In the genomic region with DNA sequence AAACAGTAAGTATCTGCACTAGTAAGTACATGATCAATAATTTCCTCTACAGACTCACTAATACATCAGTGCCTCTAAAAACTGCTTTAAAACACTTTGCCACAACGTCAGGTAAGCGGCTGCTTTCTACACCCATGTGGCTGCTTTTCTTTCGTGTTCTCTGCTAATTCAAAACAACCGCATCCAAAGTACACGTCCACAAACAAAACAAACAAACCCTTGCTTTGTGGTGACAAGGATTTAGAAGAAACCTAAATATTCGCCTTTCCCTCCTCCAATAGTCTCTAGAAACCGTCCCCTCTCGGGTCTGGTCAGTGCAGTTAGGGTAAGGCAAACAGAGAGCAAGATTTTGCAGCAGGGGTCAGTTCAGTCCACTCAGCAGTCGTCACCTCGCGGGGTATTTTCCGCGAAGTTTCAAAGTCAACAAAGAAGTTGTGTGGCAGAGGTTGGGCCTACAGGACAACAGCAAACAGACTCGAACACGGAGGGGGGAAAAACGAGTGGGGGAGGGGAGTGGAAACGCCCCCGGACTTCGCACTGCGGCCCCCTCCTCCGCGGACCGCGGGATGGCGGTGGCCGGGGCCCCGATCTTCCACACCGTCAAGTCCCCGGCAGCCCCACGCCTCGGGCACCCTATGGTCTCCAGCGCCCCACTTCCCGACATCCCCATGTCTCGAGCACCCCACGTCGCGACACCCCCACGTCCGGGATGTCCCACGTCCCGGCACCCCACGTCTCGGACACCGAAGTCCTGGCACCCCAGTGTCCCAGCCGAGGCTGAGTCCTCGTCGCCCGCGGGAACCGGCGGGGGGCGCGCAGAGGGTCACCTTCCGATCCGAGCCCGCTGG, we compare ENCODE assay signal across 8 mouse cellular contexts. TPM values are rescaled to one million over a fixed set of nuclear protein-coding genes. Genes with fewer than 3 reads are reported as not detected.
DNase-seq lines count a peak whose midpoint lies in the region; ATAC-seq and TF ChIP-seq lines count a peak whose summit lies in the region.

No protein-coding gene starts in this region.

- peaks cover 21% of the 10 kb centered on the region for H3K4me1 ChIP-seq in liver, adult 2 months (ENCODE audit: control insufficient read depth, insufficient read depth, low read length)
- H3K4me1 ChIP-seq in intestine, postnatal 0 days (replicated peaks; ENCODE audit: control insufficient read depth, insufficient read depth, low read length), result no peaks in the 10 kb centered on the region
- H3K4me1 ChIP-seq in liver, embryonic 15.5 days (replicated peaks), result peaks cover 63% of the 10 kb centered on the region
- H3K4me1 ChIP-seq in neural tube, embryonic 12.5 days, result peaks cover 17% of the 10 kb centered on the region
- peaks cover 9% of the 10 kb centered on the region; the same call in 1 of the 2 replicates for H3K4me1 ChIP-seq in thymus, adult 2 months (replicated peaks; ENCODE audit: control insufficient read depth, insufficient read depth, low read length)

- H3K79me2 ChIP-seq in liver, adult 2 months (ENCODE audit: control insufficient read depth, insufficient read depth, low read length), result peaks cover 28% of the 10 kb centered on the region; the same call in 1 of the 2 replicates

- peak overlapping the region; percentile 100 for H3K9ac ChIP-seq in liver, adult 2 months (ENCODE audit: low read depth, low read length)
- H3K9ac ChIP-seq in intestine, postnatal 0 days (ENCODE audit: low read depth, low read length), result peak overlapping the region; percentile 98
- peak overlapping the region; percentile 96 for H3K9ac ChIP-seq in liver, embryonic 15.5 days
- peak overlapping the region; percentile 94 for H3K9ac ChIP-seq in neural tube, embryonic 12.5 days

- peak; percentile 10 for ATAC-seq in granulocyte monocyte progenitor cell, adult 5-6 weeks (replicated peaks; ENCODE audit: poor library complexity, severe bottlenecking)
- ATAC-seq in intestine, postnatal 0 days, result peak; percentile 39; the same call in 1 of the 2 replicates
- ATAC-seq in liver, embryonic 15.5 days (ENCODE audit: insufficient read depth), result peak; percentile 11
- ATAC-seq in neural tube, embryonic 12.5 days (ENCODE audit: low FRiP score, low read depth), result peak; percentile 61

- H3K36me3 ChIP-seq in liver, adult 2 months (ENCODE audit: control insufficient read depth, insufficient read depth, low read length), result no peaks in the 10 kb centered on the region; the same call in 1 of the 2 replicates
- H3K36me3 ChIP-seq in intestine, postnatal 0 days (ENCODE audit: control insufficient read depth, insufficient read depth), result no peaks in the 10 kb centered on the region
- H3K36me3 ChIP-seq in liver, embryonic 15.5 days (replicated peaks), result no peaks in the 10 kb centered on the region
- H3K36me3 ChIP-seq in neural tube, embryonic 12.5 days, result no peaks in the 10 kb centered on the region; the same call in 1 of the 2 replicates
- no peaks in the 10 kb centered on the region for H3K36me3 ChIP-seq in thymus, adult 2 months (ENCODE audit: control insufficient read depth, insufficient read depth, low read length)

- peak overlapping the region; percentile 99 for H3K27ac ChIP-seq in liver, adult 2 months (replicated peaks; ENCODE audit: insufficient read depth, low read depth, low read length)
- H3K27ac ChIP-seq in intestine, postnatal 0 days (ENCODE audit: low read depth, low read length), result peak overlapping the region; percentile 100
- peak overlapping the region; percentile 97 for H3K27ac ChIP-seq in liver, embryonic 15.5 days (replicated peaks)
- peak overlapping the region; percentile 99 for H3K27ac ChIP-seq in neural tube, embryonic 12.5 days
- peak overlapping the region; percentile 10; the same call in 1 of the 2 replicates for H3K27ac ChIP-seq in thymus, adult 2 months (ENCODE audit: control insufficient read depth, insufficient read depth, low read length)

- DNase-seq in liver, adult 2 months (ENCODE audit: extremely low read depth, low read depth, low spot score), result peak; percentile 84
- DNase-seq in liver, result no peak
- peak; percentile 39 to 51 for DNase-seq in cerebellum, postnatal 36 days
- DNase-seq in thymus, adult 2 months, result peak; percentile 62

- no peaks in the 10 kb centered on the region for H3K27me3 ChIP-seq in liver, adult 2 months (ENCODE audit: control insufficient read depth, insufficient read depth, low read length)
- no peaks in the 10 kb centered on the region for H3K27me3 ChIP-seq in intestine, postnatal 0 days (replicated peaks; ENCODE audit: control insufficient read depth, insufficient read depth, low read length)
- no peaks in the 10 kb centered on the region for H3K27me3 ChIP-seq in liver, embryonic 15.5 days
- no peaks in the 10 kb centered on the region for H3K27me3 ChIP-seq in neural tube, embryonic 12.5 days (replicated peaks)
- no peaks in the 10 kb centered on the region for H3K27me3 ChIP-seq in thymus, adult 2 months (ENCODE audit: control insufficient read depth, insufficient read depth, low read length)

- TF ChIP-seq CTCF in liver, adult 2 months (IDR thresholded peaks at IDR 0.05; ENCODE audit: low read depth, low read length), result no peak
- no peak for TF ChIP-seq CTCF in intestine, postnatal 0 days (IDR thresholded peaks at IDR 0.05; ENCODE audit: low read depth)
- TF ChIP-seq CTCF in thymus, adult 2 months (IDR thresholded peaks at IDR 0.05; ENCODE audit: borderline replicate concordance, control insufficient read depth, extremely low read depth, insufficient read depth, low read length, poor library complexity), result no peak

- no peaks in the 10 kb centered on the region for H3K9me3 ChIP-seq in intestine, postnatal 0 days (ENCODE audit: control insufficient read depth)
- no peaks in the 10 kb centered on the region for H3K9me3 ChIP-seq in liver, embryonic 15.5 days (replicated peaks)
- no peaks in the 10 kb centered on the region for H3K9me3 ChIP-seq in neural tube, embryonic 12.5 days

- peak overlapping the region; percentile 99 for H3K4me3 ChIP-seq in liver, adult 2 months (ENCODE audit: insufficient read depth, low read depth, low read length)
- peak overlapping the region; percentile 91 for H3K4me3 ChIP-seq in intestine, postnatal 0 days (ENCODE audit: low read depth, low read length)
- peak overlapping the region; percentile 95 for H3K4me3 ChIP-seq in liver, embryonic 15.5 days (replicated peaks)
- H3K4me3 ChIP-seq in neural tube, embryonic 12.5 days, result peak overlapping the region; percentile 92
- peak overlapping the region; percentile 99 for H3K4me3 ChIP-seq in thymus, adult 2 months (ENCODE audit: control insufficient read depth, insufficient read depth, low read length)

- peak overlapping the region; percentile 81 for H3K4me2 ChIP-seq in intestine, postnatal 0 days (replicated peaks; ENCODE audit: low read depth)
- H3K4me2 ChIP-seq in liver, embryonic 15.5 days, result peak overlapping the region; percentile 91
- peak overlapping the region; percentile 65 for H3K4me2 ChIP-seq in neural tube, embryonic 12.5 days (replicated peaks)

- under 1% methylated on average over 56 of the region's 56 CpGs for WGBS in liver, adult 2 months
- under 1% methylated on average over 47 of the region's 56 CpGs for WGBS in intestine, postnatal 0 days
- under 1% methylated on average over 56 of the region's 56 CpGs for WGBS in liver, embryonic 15.5 days (ENCODE audit: insufficient replicate concordance)
- WGBS in neural tube, embryonic 12.5 days, result under 1% methylated on average over 56 of the region's 56 CpGs
- WGBS in thymus, adult 2 months, result under 1% methylated on average over 54 of the region's 56 CpGs

- TF ChIP-seq POLR2A in liver, adult 2 months (IDR thresholded peaks at IDR 0.05; ENCODE audit: extremely low read depth, insufficient read depth, low read length), result no peak
- TF ChIP-seq POLR2A in thymus, adult 2 months (IDR thresholded peaks at IDR 0.05; ENCODE audit: control insufficient read depth, extremely low read depth, insufficient read depth, low read length, poor library complexity), result no peak; the same call in 1 of the 2 replicates

RNA-seq across cellular contexts. Expression of a gene that starts 0.8 kb away (rescaled TPM):
- 77.0 and 79.8 TPM in 2 replicates for total RNA-seq in liver, adult 2 months (2014; rRNA removed)
- 22.6 and 27.5 TPM in 2 replicates for polyA plus RNA-seq in liver, adult 2 months (2012; rRNA removed)
- 27.1 and 34.2 TPM in 2 replicates for total RNA-seq in granulocyte monocyte progenitor cell, adult 5-6 weeks (2014; fragmentation: Nextera tagmentation)
- total RNA-seq in granulocyte monocyte progenitor cell, adult 5-6 weeks (2017), result 26.4 and 30.3 TPM in 2 replicates
- polyA plus RNA-seq in intestine, postnatal 0 days (2015; fragmentation: Nextera tagmentation; extraction: Ambion mirVana), result 15.4 and 16.5 TPM in 2 replicates
- 12.9 and 15.6 TPM in 2 replicates for polyA plus RNA-seq in liver, embryonic 15.5 days (2015; fragmentation: Nextera tagmentation; extraction: Ambion mirVana)
- 59.8 and 61.4 TPM in 2 replicates for polyA plus RNA-seq in neural tube, embryonic 12.5 days (2016; fragmentation: Nextera tagmentation; extraction: Ambion mirVana)
- polyA plus RNA-seq in thymus, adult 2 months (2012; rRNA removed), result 24.0 and 27.3 TPM in 2 replicates

RNA-seq across cellular contexts. Expression of a gene that starts 35.2 kb away (rescaled TPM):
- 292 and 434 TPM in 2 replicates for total RNA-seq in liver, adult 2 months (2014; rRNA removed)
- 374 and 481 TPM in 2 replicates for polyA plus RNA-seq in liver, adult 2 months (2012; rRNA removed)
- total RNA-seq in granulocyte monocyte progenitor cell, adult 5-6 weeks (2014; fragmentation: Nextera tagmentation), result not detected in 2 replicates
- total RNA-seq in granulocyte monocyte progenitor cell, adult 5-6 weeks (2017), result not detected in 2 replicates
- 90.2 and 105 TPM in 2 replicates for polyA plus RNA-seq in intestine, postnatal 0 days (2015; fragmentation: Nextera tagmentation; extraction: Ambion mirVana)
- polyA plus RNA-seq in liver, embryonic 15.5 days (2015; fragmentation: Nextera tagmentation; extraction: Ambion mirVana), result 11.0 and 13.3 TPM in 2 replicates
- polyA plus RNA-seq in neural tube, embryonic 12.5 days (2016; fragmentation: Nextera tagmentation; extraction: Ambion mirVana), result 2.1 and 3.0 TPM in 2 replicates
- 7.9 and 9.2 TPM in 2 replicates for polyA plus RNA-seq in thymus, adult 2 months (2012; rRNA removed)

Comparison
In these comparisons a context has a peak if more than half of its experiments do, and no peak if none do; other contexts are left out.
1. H3K27ac ChIP-seq: peak in every context shown above with its lines; median percentile 100 in intestine, postnatal 0 days; 99 in liver, adult 2 months; 99 in neural tube, embryonic 12.5 days; 97 in liver, embryonic 15.5 days; 10 in thymus, adult 2 months.
2. ATAC-seq: peak in every context shown above with its lines; median percentile 61 in neural tube, embryonic 12.5 days; 39 in intestine, postnatal 0 days; 11 in liver, embryonic 15.5 days; 10 in granulocyte monocyte progenitor cell, adult 5-6 weeks.